Mouse (Mus musculus): ENCODE measurements around the gene T.
"Not testable (repeated sequence)": the region's sequence is repeated elsewhere in the genome, so short reads cannot be mapped to it uniquely, and the experiment has no call there.

Gene T

GRCm38 (mm10) chr17:8433978-8434960, at the start of gene T:
Gene T (plus strand): TSS chr17:8434423.
- DNase-seq (ENCODE audit: low spot score), result no peak

- no peak for DNase-seq (ENCODE audit: low spot score)
These were observed 48.8 kb upstream of the T start for GRCm38 (mm10) chr17:8385441-8385840.

GRCm38 (mm10) chr17:8388463-8388862, 45.8 kb upstream of the T start:
- no peak for DNase-seq (ENCODE audit: low spot score)

- no peak for DNase-seq (ENCODE audit: low spot score)
These were observed 45.0 kb upstream of the T start for GRCm38 (mm10) chr17:8388990-8389789.

- DNase-seq (ENCODE audit: low spot score), result no peak
These were observed 44.5 kb upstream of the T start for GRCm38 (mm10) chr17:8389790-8390095.

- no peak for DNase-seq (ENCODE audit: low spot score)
These were observed 43.7 kb upstream of the T start for GRCm38 (mm10) chr17:8390487-8390886.

- DNase-seq (ENCODE audit: low spot score), result no peak
These were observed 37.9 kb upstream of the T start for GRCm38 (mm10) chr17:8396371-8396770.

- DNase-seq (ENCODE audit: low spot score), result no peak
These were observed 36.3 kb upstream of the T start for GRCm38 (mm10) chr17:8397946-8398345.

- DNase-seq (ENCODE audit: low spot score), result not testable (repeated sequence)
These were observed 30.3 kb upstream of the T start for GRCm38 (mm10) chr17:8403932-8404331.

- no peak for DNase-seq (ENCODE audit: low spot score)
These were observed 27.9 kb upstream of the T start for GRCm38 (mm10) chr17:8406285-8406684.

GRCm38 (mm10) chr17:8408002-8408401, 26.2 kb upstream of the T start:
- not testable (repeated sequence) for DNase-seq (ENCODE audit: low spot score)

- no peak for DNase-seq (ENCODE audit: low spot score)
These were observed 25.5 kb upstream of the T start for GRCm38 (mm10) chr17:8408589-8409295.

- DNase-seq (ENCODE audit: low spot score), result no peak
These were observed 23.9 kb upstream of the T start for GRCm38 (mm10) chr17:8410330-8410729.

- no peak for DNase-seq (ENCODE audit: low spot score)
These were observed 20.6 kb upstream of the T start for GRCm38 (mm10) chr17:8413656-8414055.

- no peak for DNase-seq (ENCODE audit: low spot score)
These were observed 18.7 kb upstream of the T start for GRCm38 (mm10) chr17:8415533-8415932.

GRCm38 (mm10) chr17:8416865-8417264, 17.4 kb upstream of the T start:
- DNase-seq (ENCODE audit: low spot score), result no peak

- DNase-seq (ENCODE audit: low spot score), result no peak
These were observed 13.5 kb upstream of the T start for GRCm38 (mm10) chr17:8420739-8421138.

GRCm38 (mm10) chr17:8421517-8421916, 12.7 kb upstream of the T start:
- no peak for DNase-seq (ENCODE audit: low spot score)

GRCm38 (mm10) chr17:8423283-8423682, 10.9 kb upstream of the T start:
- DNase-seq (ENCODE audit: low spot score), result no peak

- no peak for DNase-seq (ENCODE audit: low spot score)
These were observed 4.8 kb upstream of the T start for GRCm38 (mm10) chr17:8429436-8429835.

GRCm38 (mm10) chr17:8429896-8430295, 4.3 kb upstream of the T start:
- DNase-seq (ENCODE audit: low spot score), result no peak

GRCm38 (mm10) chr17:8432179-8432800, 1.9 kb upstream of the T start:
- DNase-seq (ENCODE audit: low spot score), result no peak

All from urinary bladder, postnatal 10 days (tissue).